Mouse (Mus musculus) adipose tissue, adult 10 weeks (tissue): ENCODE data around the gene Yipf1. TPM values are rescaled to one million over a fixed set of nuclear protein-coding genes. Genes with fewer than 3 reads are reported as not detected.

ENCODE experiments used
- polyA plus RNA-seq: library from polyadenylated mRNA; stranded (reverse); fragments of 350-450 nt; fragmentation: Illumina TruSeq; extraction: RNeasy Lipid Tissue Mini Kit (QIAGEN cat#74804); gene quantifications from one replicate; pipeline ENCODE4 v1.2.3, GENCODE M21; 2014; ENCODE audit warnings: low read depth, low replicate concordance

The Yipf1 gene
- 48.3 TPM for polyA plus RNA-seq

DNA sequence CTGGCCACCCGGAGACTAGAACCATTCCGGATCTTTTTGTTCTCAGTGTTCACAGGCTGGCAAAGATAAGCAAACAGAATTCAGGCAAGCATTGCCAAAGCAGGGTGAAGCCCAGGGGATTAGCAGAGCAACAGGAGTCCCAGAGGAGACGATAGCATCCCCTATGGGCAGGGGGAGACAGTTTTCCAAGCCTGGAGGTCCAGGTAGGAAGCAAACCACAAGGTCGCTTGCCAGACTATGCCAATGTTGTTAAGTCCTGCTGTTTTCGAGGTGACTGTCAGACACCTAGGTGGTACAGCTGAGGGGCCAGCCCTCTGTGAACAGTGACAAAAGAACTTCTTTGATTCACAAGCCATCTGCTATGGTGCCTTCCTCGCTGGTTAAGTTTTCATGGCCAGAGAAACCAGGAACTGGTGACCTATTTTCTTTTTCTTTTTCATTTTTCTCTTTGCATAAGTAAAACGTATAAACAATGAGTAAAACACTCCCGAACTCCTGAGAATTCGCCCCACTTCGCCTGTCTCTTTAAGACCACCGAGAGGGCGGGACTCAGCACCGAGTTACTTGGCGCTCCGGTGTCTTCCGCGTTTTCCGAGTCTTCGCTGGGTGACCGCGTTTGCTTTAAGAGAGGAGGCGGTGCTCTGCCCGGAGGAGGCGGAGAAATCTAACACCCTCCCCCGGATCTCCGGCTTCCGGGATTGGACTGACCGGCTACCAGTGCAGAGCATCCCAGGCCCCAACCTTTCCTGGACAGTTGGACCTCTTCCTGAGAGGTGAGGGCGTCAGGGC, at the start of gene Yipf1:
Gene Yipf1 (plus strand): TSS at position 674 of the 789 bp plus-strand sequence.

GRCm38 (mm10) chr4:107306966-107307365, 7.2 kb upstream of the Yipf1 start, which contains the start of gene Dio1:
Gene Dio1 (minus strand): TSS chr4:107307169.

GRCm38 (mm10) chr4:107367567-107368314, 53.6 kb downstream of the Yipf1 start, which contains the start of gene Ndc1:
Gene Ndc1 (plus strand): TSS chr4:107367784.

Other genes with a start within 250 kb of the Yipf1 start
- 232 TPM for gene Mrpl37, start 247.5 kb upstream of the Yipf1 start, polyA plus RNA-seq
- gene Cyb5rl, start 247.4 kb upstream of the Yipf1 start, polyA plus RNA-seq, result 25.1 TPM
- gene Cdcp2, start 217.5 kb upstream of the Yipf1 start, polyA plus RNA-seq, result not detected
- 335 TPM for gene Tmem59, start 136.0 kb upstream of the Yipf1 start, polyA plus RNA-seq
- 17.7 TPM for gene Tceanc2, start 135.2 kb upstream of the Yipf1 start, polyA plus RNA-seq
- gene Ldlrad1, start 105.2 kb upstream of the Yipf1 start, polyA plus RNA-seq, result not detected
- 15.2 TPM for gene Lrrc42, start 60.8 kb upstream of the Yipf1 start, polyA plus RNA-seq
- 25.2 TPM for gene Hspb11, start 60.8 kb upstream of the Yipf1 start, polyA plus RNA-seq
- 1.4 TPM for gene Dio1, start 7.2 kb upstream of the Yipf1 start, polyA plus RNA-seq
- 10.7 TPM for gene Ndc1, start 53.4 kb downstream of the Yipf1 start, polyA plus RNA-seq
- gene Glis1, start 120.2 kb downstream of the Yipf1 start, polyA plus RNA-seq, result 0.83 TPM